Mouse (Mus musculus) heart, embryonic 10.5 days (tissue): ENCODE measurements around the gene Creb3l4. TPM values are rescaled to one million over a fixed set of nuclear protein-coding genes. Genes with fewer than 3 reads are reported as not detected.

Experiments used
- DNase-seq: peaks from one replicate; pipeline ENCODE4 v3.0.0-alpha.2; 2017; ENCODE audit warnings: low spot score
- H3K27ac ChIP-seq: fragments of 300-500 bp; sonication (generic); 2 replicates; pipeline ENCODE4 v1.5.1; 2016; ENCODE audit warnings: mild to moderate bottlenecking
- H3K27me3 ChIP-seq: fragments of 300-500 bp; sonication (generic); 2 replicates; pipeline ENCODE4 v1.6.1; 2016; ENCODE audit warnings: mild to moderate bottlenecking; ENCODE audit not compliant: poor library complexity, insufficient read depth, severe bottlenecking
- H3K36me3 ChIP-seq: fragments of 300-500 bp; sonication (generic); 2 replicates; pipeline ENCODE4 v1.6.1; 2016; ENCODE audit warnings: mild to moderate bottlenecking, moderate library complexity
- H3K4me1 ChIP-seq: fragments of 300-500 bp; sonication (generic); 2 replicates; pipeline ENCODE4 v1.6.1; 2016; ENCODE audit warnings: mild to moderate bottlenecking
- H3K4me3 ChIP-seq: fragments of 300-500 bp; sonication (generic); 2 replicates; pipeline ENCODE4 v1.5.1; 2016; ENCODE audit warnings: mild to moderate bottlenecking, moderate library complexity
- H3K9me3 ChIP-seq: fragments of 300-500 bp; sonication (generic); 2 replicates; pipeline ENCODE4 v1.6.1; 2016; ENCODE audit warnings: mild to moderate bottlenecking, moderate library complexity
- WGBS: fragments of 180-500 bp; shearing (Covaris S2); methylation state at CpG from one replicate; pipeline ENCODE4 v1.1.7; 2016; 5-methylcytosine and 5-hydroxymethylcytosine counted together
- polyA plus RNA-seq: library from polyadenylated mRNA; unstranded; fragments of >200 nt; fragmentation: Nextera tagmentation; extraction: Ambion mirVana; gene quantifications from 2 replicates; pipeline ENCODE4 v1.2.1, GENCODE M21; 2016

Creb3l4 gene
- polyA plus RNA-seq, 1 experiment from 2014 or later, result 2.2 TPM

DNA sequence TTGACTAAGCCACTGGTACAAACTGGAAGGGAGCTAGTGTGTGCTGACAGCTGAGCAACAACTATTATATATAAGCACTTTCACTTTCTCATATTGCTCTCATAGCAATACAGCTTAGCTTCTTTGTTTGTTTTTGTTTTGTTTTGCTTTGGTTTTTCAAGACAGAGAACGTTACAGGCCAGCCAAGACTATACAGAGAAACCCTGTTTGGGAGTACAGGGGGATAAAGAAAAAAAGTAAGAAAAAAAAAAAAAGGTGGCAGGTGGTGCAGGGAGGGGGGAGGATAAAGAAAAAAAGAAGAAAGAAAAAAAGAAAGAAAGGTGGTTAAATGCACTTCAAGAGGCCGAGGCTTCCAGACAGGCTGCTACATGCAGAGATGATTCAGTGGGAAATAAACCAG lies 2.1 kb upstream of the Creb3l4 start:
- peaks cover 32% of the 10 kb centered on the region for H3K4me1 ChIP-seq
- peaks cover 10% of the 10 kb centered on the region for H3K36me3 ChIP-seq
- no peaks in the 10 kb centered on the region for H3K9me3 ChIP-seq
- 0 out of 2 replicates have a peak, but pooled peaks cover 11% of the 10 kb centered on the region for H3K27me3 ChIP-seq
- WGBS, result 65% methylated on average over 2 of the region's 2 CpGs
- H3K27ac ChIP-seq, result no peak overlapping the region
- no peak for DNase-seq
- H3K4me3 ChIP-seq, result no peak overlapping the region

- WGBS, result 79% methylated on average over 10 of the region's 10 CpGs
- no peak overlapping the region for H3K27ac ChIP-seq
- H3K4me1 ChIP-seq, result peaks cover 20% of the 10 kb centered on the region
- DNase-seq, result no peak
- H3K27me3 ChIP-seq, result 0 out of 2 replicates have a peak, but pooled peaks cover 11% of the 10 kb centered on the region
- no peaks in the 10 kb centered on the region for H3K36me3 ChIP-seq
- no peaks in the 10 kb centered on the region for H3K9me3 ChIP-seq
- H3K4me3 ChIP-seq, result no peak overlapping the region
These were observed 1.5 kb downstream of the Creb3l4 start for GRCm38 (mm10) chr3:90241669-90242358.

DNA sequence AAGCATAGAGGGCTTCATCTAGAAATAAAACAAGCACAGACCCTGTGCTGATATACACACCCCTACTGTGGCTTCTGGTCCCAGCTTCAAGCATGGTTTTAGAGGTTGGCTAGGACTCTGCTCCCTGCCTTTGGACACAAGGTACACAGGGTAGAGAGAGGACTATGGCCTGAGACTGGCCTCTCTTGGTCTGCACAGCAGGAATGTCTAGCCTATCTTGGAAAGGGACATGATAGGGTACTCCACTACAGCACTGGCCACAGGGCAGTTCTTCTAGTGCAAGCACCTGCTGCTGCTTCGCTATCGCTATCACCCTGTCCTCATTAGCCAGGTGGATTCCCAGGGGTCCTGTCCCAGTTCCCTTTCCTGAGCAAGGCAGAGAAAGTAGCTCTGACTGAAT lies 2.1 kb downstream of the Creb3l4 start:
- Histone ChIP-seq H3K4me3 (no peak overlapping the region), H3K4me1 (peaks cover 20% of the 10 kb centered on the region), H3K9me3 (no peaks in the 10 kb centered on the region), H3K36me3 (peaks cover 3% of the 10 kb centered on the region; the same call in 1 of the 2 replicates), H3K27ac (no peak overlapping the region), H3K27me3 (0 out of 2 replicates have a peak, but pooled peaks cover 11% of the 10 kb centered on the region)
- WGBS, result 83% methylated on average over 2 of the region's 2 CpGs
- no peak for DNase-seq

GRCm38 (mm10) chr3:90231507-90232333 lies 11.6 kb downstream of the Creb3l4 start, which contains the start of gene Jtb:
Gene Jtb, plus strand, starts transcription at chr3:90231597.
- H3K4me1 ChIP-seq, result peaks cover 11% of the 10 kb centered on the region
- no peaks in the 10 kb centered on the region for H3K9me3 ChIP-seq
- DNase-seq, result peak; percentile 98
- peak within 1 kb of the TSS; percentile 91 for H3K27ac ChIP-seq
- peaks cover 29% of the 10 kb centered on the region for H3K36me3 ChIP-seq
- H3K4me3 ChIP-seq, result peak within 1 kb of the TSS; percentile 76
- no peaks in the 10 kb centered on the region for H3K27me3 ChIP-seq
- under 1% methylated on average over 61 of the region's 61 CpGs for WGBS

DNA sequence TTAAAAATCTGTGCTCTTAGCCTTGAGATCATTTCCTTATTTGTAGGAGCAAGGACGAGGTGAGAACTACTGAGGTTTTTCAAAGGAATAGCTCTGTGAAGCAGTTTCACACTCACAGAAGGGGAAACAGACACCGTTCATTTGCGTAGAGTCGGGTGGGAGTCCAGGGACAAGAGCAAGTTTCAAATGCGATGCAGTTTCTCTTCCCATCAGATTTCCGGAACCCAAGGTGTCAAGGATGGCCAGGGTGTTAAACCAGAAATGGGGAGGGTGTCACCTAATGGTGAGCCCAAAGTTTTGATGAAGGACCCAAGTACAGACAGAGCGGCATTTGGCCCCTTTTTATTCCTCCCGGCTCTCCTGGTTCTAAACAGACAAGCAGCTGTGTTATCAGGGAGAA lies 12.2 kb downstream of the Creb3l4 start:
- Histone ChIP-seq H3K27me3 (no peaks in the 10 kb centered on the region), H3K4me1 (peaks cover 11% of the 10 kb centered on the region), H3K36me3 (peaks cover 28% of the 10 kb centered on the region), H3K27ac (peak overlapping the region; percentile 91), H3K4me3 (peak overlapping the region; percentile 76), H3K9me3 (no peaks in the 10 kb centered on the region)
- no peak for DNase-seq
- WGBS, result 12% methylated on average over 8 of the region's 8 CpGs

DNA sequence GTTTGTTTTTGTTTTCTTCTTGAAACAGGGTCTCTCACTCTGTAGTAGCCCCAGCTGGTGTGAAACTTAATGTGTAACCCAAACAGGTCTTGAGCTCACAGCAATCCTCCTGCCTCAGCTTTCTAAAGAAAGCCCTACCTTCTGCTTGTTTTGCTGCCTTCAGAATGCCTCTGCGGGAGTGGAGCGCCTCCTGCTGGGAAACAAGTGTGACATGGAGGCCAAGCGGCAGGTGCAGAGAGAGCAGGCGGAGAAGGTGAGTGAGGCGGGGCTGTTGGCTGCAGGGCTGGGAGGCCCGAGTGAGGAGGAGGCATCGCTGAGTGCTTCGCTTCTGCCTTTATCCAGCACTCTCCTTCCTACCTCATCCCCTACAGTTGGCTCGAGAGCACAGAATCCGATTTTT lies 19.0 kb downstream of the Creb3l4 start:
- no peak for DNase-seq
- Histone ChIP-seq H3K27ac (no peak overlapping the region), H3K27me3 (no peaks in the 10 kb centered on the region), H3K9me3 (no peaks in the 10 kb centered on the region), H3K36me3 (peaks cover 35% of the 10 kb centered on the region), H3K4me1 (peaks cover 29% of the 10 kb centered on the region), H3K4me3 (no peak overlapping the region)
- WGBS, result 65% methylated on average over 10 of the region's 10 CpGs

DNA sequence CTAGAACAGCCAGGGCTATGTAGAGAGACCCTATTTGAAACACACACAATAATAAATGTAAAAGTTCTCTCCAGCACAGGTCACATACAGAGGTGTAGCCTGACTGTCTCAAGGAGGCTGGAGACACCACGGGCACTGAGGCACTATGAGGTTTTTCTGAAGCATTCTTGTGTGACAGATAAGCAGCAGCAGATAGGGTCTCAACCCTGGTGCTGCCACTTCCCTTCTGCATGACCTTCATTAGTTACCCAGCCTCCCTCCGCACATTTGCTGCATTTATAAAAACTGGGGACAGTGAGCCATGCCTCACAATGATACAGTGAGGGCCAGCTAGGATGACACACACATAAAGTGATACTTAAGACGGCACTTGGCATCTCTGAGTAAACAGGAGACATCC lies 20.4 kb downstream of the Creb3l4 start:
- WGBS, result 39% methylated on average over 3 of the region's 3 CpGs

DNA sequence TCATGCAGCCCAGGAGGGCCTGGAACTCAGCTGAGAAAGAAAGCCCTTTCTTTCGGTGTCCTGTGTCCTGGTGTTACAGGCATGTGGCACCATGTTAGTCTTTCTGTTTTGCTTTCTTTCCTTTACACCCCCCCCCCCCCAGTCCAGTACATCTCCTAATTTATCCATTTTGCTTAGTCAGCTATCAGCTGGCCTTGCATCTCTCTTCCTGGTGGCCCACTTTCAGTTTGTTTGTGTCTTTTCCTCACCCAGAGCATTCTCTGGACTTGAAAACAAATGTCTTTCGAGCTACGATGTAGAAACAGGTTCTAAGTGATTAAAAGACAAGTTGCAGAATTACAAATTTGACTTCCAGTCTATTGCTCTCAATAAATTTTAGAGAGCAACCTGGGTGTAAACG lies 20.9 kb downstream of the Creb3l4 start:
- H3K4me1 ChIP-seq, result peaks cover 29% of the 10 kb centered on the region
- H3K9me3 ChIP-seq, result no peaks in the 10 kb centered on the region
- peak overlapping the region; percentile 1; the same call in 1 of the 2 replicates for H3K27ac ChIP-seq
- no peak overlapping the region for H3K4me3 ChIP-seq
- H3K36me3 ChIP-seq, result peaks cover 35% of the 10 kb centered on the region
- no peaks in the 10 kb centered on the region for H3K27me3 ChIP-seq
- 84% methylated on average over 4 of the region's 4 CpGs for WGBS
- no peak for DNase-seq

More for the DNA sequence above, 20.4 kb downstream of the Creb3l4 start:
- Histone ChIP-seq H3K36me3 (peaks cover 35% of the 10 kb centered on the region), H3K27ac (0 out of 2 replicates have a peak overlapping the region, but pooled peaks have one; percentile 1), H3K4me3 (no peak overlapping the region), H3K27me3 (no peaks in the 10 kb centered on the region), H3K4me1 (peaks cover 29% of the 10 kb centered on the region), H3K9me3 (no peaks in the 10 kb centered on the region)
- DNase-seq, result no peak

GRCm38 (mm10) chr3:90221123-90221522 lies 22.2 kb downstream of the Creb3l4 start:
- H3K9me3 ChIP-seq, result no peaks in the 10 kb centered on the region
- no peak for DNase-seq
- no peaks in the 10 kb centered on the region for H3K27me3 ChIP-seq
- 16% methylated on average over 5 of the region's 5 CpGs for WGBS
- H3K36me3 ChIP-seq, result peaks cover 32% of the 10 kb centered on the region
- peak overlapping the region; percentile 72 for H3K4me3 ChIP-seq
- H3K27ac ChIP-seq, result peak overlapping the region; percentile 89
- H3K4me1 ChIP-seq, result peaks cover 29% of the 10 kb centered on the region

DNA sequence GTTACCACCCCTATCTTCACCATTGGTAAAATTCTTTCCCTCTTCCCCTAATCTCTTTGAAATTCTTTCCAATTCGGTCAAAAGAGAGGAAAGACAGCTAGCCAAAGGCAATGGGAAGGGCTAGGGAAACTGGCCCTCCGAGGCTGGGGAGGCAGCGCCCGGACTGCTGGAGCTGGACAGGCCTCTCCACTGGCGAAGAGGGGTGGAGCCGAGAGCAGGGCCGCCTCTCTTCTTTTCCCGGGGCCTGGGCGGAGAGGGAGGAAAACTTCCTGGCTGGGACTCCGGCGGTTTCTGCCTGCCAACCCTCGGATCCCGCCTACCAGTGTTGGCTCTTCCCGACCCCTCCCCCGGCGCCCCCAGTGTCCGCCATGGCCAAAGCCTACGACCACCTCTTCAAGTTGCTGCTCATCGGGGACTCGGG lies 22.8 kb downstream of the Creb3l4 start:
- peaks cover 29% of the 10 kb centered on the region for H3K4me1 ChIP-seq
- peak; percentile 86 for DNase-seq
- WGBS, result under 1% methylated on average over 20 of the region's 20 CpGs
- peak overlapping the region; percentile 89 for H3K27ac ChIP-seq
- H3K9me3 ChIP-seq, result no peaks in the 10 kb centered on the region
- peak overlapping the region; percentile 72 for H3K4me3 ChIP-seq
- H3K36me3 ChIP-seq, result peaks cover 26% of the 10 kb centered on the region
- H3K27me3 ChIP-seq, result no peaks in the 10 kb centered on the region

- Histone ChIP-seq H3K27me3 (no peaks in the 10 kb centered on the region), H3K36me3 (peaks cover 22% of the 10 kb centered on the region), H3K4me1 (peaks cover 29% of the 10 kb centered on the region), H3K27ac (peak overlapping the region; percentile 89), H3K4me3 (peak overlapping the region; percentile 72), H3K9me3 (no peaks in the 10 kb centered on the region)
- DNase-seq, result no peak
- 17% methylated on average over 6 of the region's 6 CpGs for WGBS
These were observed 23.2 kb downstream of the Creb3l4 start for GRCm38 (mm10) chr3:90220088-90220487.

- H3K9me3 ChIP-seq, result no peaks in the 10 kb centered on the region
- H3K36me3 ChIP-seq, result peaks cover 18% of the 10 kb centered on the region
- WGBS, result 27% methylated on average over 1 of the region's 1 CpGs
- no peak for DNase-seq
- H3K4me3 ChIP-seq, result no peak overlapping the region
- H3K4me1 ChIP-seq, result peaks cover 25% of the 10 kb centered on the region; the same call in 1 of the 2 replicates
- H3K27ac ChIP-seq, result no peak overlapping the region
- no peaks in the 10 kb centered on the region for H3K27me3 ChIP-seq
These were observed 27.4 kb downstream of the Creb3l4 start for GRCm38 (mm10) chr3:90215825-90216380.
